Mouse (Mus musculus): ENCODE results near the gene Plekhs1.
"Not testable (repeated sequence)": the region's sequence is repeated elsewhere in the genome, so short reads cannot be mapped to it uniquely, and the experiment has no call there.

The Plekhs1 gene

GRCm38 (mm10) chr19:56519408-56519807 is 58.0 kb downstream of the Plekhs1 start:
- CTCF ChIA-PET: not testable (repeated sequence)

DNA sequence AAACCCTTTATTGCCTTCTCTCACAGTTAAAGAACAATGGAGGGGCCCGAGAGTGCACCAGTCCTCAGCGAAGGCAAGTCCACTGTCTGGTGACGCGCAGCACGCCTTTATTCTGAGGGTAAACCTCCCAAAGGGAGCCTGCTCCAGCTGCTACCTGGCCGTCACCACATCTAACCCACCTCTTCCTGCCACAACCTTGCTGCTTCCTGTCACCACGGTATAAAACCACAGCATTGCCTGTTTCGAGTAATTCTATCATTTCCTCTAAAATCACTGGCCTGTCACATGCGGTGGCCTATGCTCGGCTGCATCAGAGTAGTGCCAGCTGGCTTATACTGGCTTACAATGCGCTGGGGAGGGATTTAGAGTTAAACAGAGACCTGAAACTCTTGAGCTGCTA is 69.1 kb downstream of the Plekhs1 start:
- CTCF ChIA-PET: interaction anchor here (0.5 to 0.6 kb wide), 2 partner anchors 180 to 963 kb away, joined by 3 to 8 read pairs; no protein-coding TSS in a partner anchor

- CTCF ChIA-PET: no interaction called here
Measured at GRCm38 (mm10) chr19:56531251-56531650, 69.8 kb downstream of the Plekhs1 start.

DNA sequence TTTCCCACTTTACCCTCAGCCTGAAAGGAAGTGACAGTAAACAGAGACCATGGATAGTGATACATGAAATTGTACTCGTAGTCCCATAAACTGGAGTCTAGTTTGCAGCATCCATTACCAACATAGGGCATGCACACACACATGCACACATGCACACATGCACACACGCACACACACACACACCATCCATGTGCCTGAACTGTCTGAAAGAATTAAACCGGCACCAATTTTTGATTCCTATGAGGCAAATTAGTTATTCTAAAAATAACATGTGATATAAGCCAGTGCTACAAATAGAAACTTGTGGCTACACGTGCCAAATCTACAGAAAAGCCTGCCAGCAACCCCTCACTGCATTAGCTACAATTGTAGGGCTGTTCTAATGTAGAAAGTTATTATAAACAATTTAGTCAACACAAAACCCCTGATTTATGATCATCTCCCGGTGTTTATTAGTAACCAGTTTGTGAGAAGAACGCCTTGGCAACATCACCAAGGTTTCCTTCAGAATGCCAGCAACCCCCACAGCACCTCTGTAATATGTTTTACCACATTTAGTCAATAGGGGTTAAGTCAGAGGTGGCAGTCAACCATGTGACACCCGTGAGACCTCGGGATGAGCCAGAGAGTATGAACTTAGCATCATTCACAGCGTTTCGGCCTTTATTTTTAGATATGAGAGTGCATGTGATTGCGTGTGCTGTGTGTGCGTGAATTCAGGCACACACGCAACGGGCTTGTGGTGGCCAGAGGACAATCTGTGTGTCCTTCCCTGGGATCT is 72.0 kb downstream of the Plekhs1 start:
- CTCF ChIA-PET: no interaction called here

GRCm38 (mm10) chr19:56534337-56534736 is 72.9 kb downstream of the Plekhs1 start:
- CTCF ChIA-PET: no interaction called here

GRCm38 (mm10) chr19:56535064-56535463 is 73.6 kb downstream of the Plekhs1 start:
- CTCF ChIA-PET: interaction anchor here (0.5 to 0.6 kb wide), 2 partner anchors 179 to 1234 kb away, joined by 5 to 9 read pairs; no protein-coding TSS in a partner anchor

DNA sequence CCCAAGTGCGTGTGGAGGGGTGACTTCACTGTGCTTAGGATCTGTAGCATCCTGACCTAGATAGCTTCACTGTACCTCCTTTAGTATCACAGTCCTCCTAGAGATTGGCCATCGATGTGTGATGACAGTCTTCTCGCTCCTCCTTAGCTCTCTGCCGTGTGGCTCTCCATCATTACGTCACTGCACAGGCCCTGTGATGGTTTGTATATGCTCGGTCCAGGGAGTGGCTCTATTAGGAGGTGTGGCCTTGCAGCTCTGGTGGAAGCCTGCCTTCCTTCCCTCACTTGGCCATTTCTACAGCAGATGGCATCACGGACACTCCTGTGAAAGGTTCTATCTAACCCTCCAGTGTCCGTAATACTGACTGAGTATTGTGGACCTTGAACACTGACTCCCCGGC is 74.3 kb downstream of the Plekhs1 start:
- CTCF ChIA-PET: interaction anchor here (0.5 to 0.6 kb wide), 2 partner anchors 179 to 1235 kb away, joined by 5 to 9 read pairs; no protein-coding TSS in a partner anchor
